Mouse (Mus musculus) erythroblast, embryonic 14.5 days (primary cell): ENCODE data around the gene Atrnl1.

ENCODE experiments used
- GATA1 ChIP-seq: IDR thresholded peaks from 2 replicates; pipeline ENCODE4 v1.6.1; 2012; ENCODE audit warnings: low read length, inconsistent platforms, mixed read lengths
- TAL1 ChIP-seq: IDR thresholded peaks from 3 replicates; pipeline ENCODE4 v1.6.1; 2012; ENCODE audit warnings: low read length, inconsistent platforms, mixed read lengths

DNA sequence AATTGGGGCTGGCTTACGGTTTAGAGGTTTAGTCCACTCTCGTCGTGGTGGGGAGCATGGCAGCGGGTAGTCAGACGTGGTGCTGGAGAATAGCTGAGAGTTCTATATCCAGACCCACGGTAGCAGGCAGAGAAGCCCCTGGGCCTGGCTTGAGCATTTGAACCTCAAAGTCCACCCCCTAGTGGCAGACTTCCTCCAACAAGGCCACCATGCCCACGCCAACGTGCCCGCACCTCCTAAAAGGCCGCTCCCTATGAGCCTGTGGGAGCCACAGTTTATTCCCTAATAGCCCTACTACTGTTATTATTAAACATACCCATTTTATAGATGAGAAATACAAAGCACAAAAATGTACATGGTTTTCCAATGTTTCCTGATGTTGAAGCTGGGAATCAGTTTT, 19.2 kb upstream of the Atrnl1 start:
- TF ChIP-seq GATA1 (no peak), TAL1 (no peak)
